Comparison of ENCODE assay signal across 30 mouse cellular contexts in the genomic region with DNA sequence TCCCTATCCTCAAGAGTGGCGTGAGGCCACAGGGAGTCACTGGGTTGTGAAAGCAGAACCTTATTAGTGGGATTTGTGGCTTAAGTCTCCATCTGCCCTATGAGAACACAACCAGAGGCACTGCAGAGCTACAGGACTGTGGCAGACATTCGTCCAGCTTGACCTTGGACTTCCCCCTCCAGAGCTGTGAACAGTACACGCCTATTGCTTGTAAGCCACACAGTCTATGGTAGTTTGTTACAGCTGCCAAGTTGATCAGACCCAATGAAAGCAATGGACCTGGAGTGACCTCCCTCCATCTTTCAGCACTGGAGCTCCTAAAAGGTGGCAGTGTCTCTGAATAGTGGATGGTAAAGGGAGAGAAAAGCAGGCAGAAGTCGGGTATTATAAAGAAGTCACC. TPM values are rescaled to one million over a fixed set of nuclear protein-coding genes. Genes with fewer than 3 reads are reported as not detected.
"Had no signal": no experiment of that assay in that cellular context is flagged by ENCODE, and none has a peak within 500 bp of the region (broad histone marks: within the 10 kb centered on the region; RNA-seq: fewer than 3 reads in every experiment).

No protein-coding gene starts in this region.

- H3K36me3 ChIP-seq: heart, embryonic 12.5 days; hindbrain, embryonic 10.5 days; hindbrain, embryonic 12.5 days; intestine, embryonic 15.5 days; limb, embryonic 10.5 days; limb, embryonic 12.5 days had no signal

- H3K27ac ChIP-seq: gastrocnemius, adult 2 months; hindbrain, embryonic 12.5 days; hindbrain, embryonic 14.5 days; intestine, embryonic 15.5 days; layer of hippocampus, adult 2 months; left cerebral cortex, adult 2 months; limb, embryonic 10.5 days; limb, embryonic 12.5 days; liver, embryonic 14.5 days had no signal

- H3K27me3 ChIP-seq: heart, embryonic 12.5 days; intestine, embryonic 15.5 days; limb, embryonic 12.5 days had no signal

- H3K9ac ChIP-seq: heart, embryonic 12.5 days; hindbrain, embryonic 12.5 days; hindbrain, embryonic 14.5 days; intestine, embryonic 15.5 days; limb, embryonic 12.5 days; liver, embryonic 14.5 days had no signal

- H3K4me1 ChIP-seq: hindbrain, embryonic 12.5 days; intestine, embryonic 15.5 days; limb, embryonic 10.5 days; limb, embryonic 12.5 days had no signal

- ATAC-seq: hindbrain, embryonic 16.5 days; inflammation-experienced regulatory T-cells, adult 6 months; intestine, embryonic 15.5 days; intestine, postnatal 0 days had no signal

- H3K9me3 ChIP-seq: heart, embryonic 12.5 days; hindbrain, embryonic 10.5 days; hindbrain, embryonic 12.5 days; intestine, embryonic 15.5 days; limb, embryonic 10.5 days; limb, embryonic 12.5 days had no signal

- DNase-seq: gastrocnemius, adult 2 months; gastrocnemius, postnatal 10 days; gastrocnemius, postnatal 25 days; heart, adult 18-20 months; heart, postnatal 10 days; heart, postnatal 4 days; kidney, adult 18-20 months; kidney, adult 8-10 months; kidney, postnatal 10 days; kidney, postnatal 25 days; kidney, postnatal 4 days had no signal

- H3K4me2 ChIP-seq: heart, embryonic 12.5 days; hindbrain, embryonic 12.5 days; hindbrain, embryonic 14.5 days; intestine, embryonic 15.5 days; limb, embryonic 12.5 days; liver, embryonic 11.5 days had no signal

- H3K4me3 ChIP-seq: gastrocnemius, adult 2 months; heart, embryonic 12.5 days; hindbrain, embryonic 10.5 days; hindbrain, embryonic 12.5 days; intestine, embryonic 15.5 days; layer of hippocampus, adult 2 months; left cerebral cortex, adult 2 months; limb, embryonic 10.5 days; limb, embryonic 12.5 days had no signal

RNA-seq across cellular contexts. Expression of gene Anxa8, which starts 7.5 kb away (rescaled TPM):
- polyA plus RNA-seq: inflammation-experienced regulatory T-cells, adult 6 months had no signal

RNA-seq across cellular contexts. Expression of gene A630023A22Rik, which starts 24.3 kb away (rescaled TPM):
- polyA plus RNA-seq: frontal cortex, adult 2 months; heart, embryonic 12.5 days; hindbrain, embryonic 10.5 days; hindbrain, embryonic 12.5 days; hindbrain, embryonic 14.5 days; inflammation-experienced regulatory T-cells, adult 6 months; kidney, embryonic 14.5 days; kidney, embryonic 16.5 days; limb, embryonic 10.5 days; limb, embryonic 12.5 days; limb, embryonic 14.5 days; liver, embryonic 11.5 days; liver, embryonic 14.5 days had no signal

RNA-seq across cellular contexts. Expression of gene Antxrl, which starts 25.8 kb away (rescaled TPM):
- polyA plus RNA-seq: frontal cortex, adult 2 months; heart, embryonic 12.5 days; heart, embryonic 16.5 days; hindbrain, embryonic 10.5 days; hindbrain, embryonic 12.5 days; hindbrain, embryonic 14.5 days; hindbrain, embryonic 16.5 days; inflammation-experienced regulatory T-cells, adult 6 months; intestine, embryonic 15.5 days; intestine, postnatal 0 days; kidney, embryonic 14.5 days; kidney, embryonic 16.5 days; limb, embryonic 10.5 days; limb, embryonic 12.5 days; limb, embryonic 14.5 days; liver, embryonic 11.5 days; liver, embryonic 14.5 days had no signal
